Mouse (Mus musculus): Measurements from ENCODE around the gene Lmf2.

Lmf2 gene

GRCm38 (mm10) chr15:89316146-89316545, 39.3 kb downstream of the Lmf2 start:
- peak in 1 of 2 experiments; percentile 45 for DNase-seq (ENCODE audit: low spot score in 2 of 2)

GRCm38 (mm10) chr15:89315190-89315731, 40.2 kb downstream of the Lmf2 start, which contains the start of gene Sbf1:
TSS of gene Sbf1 (minus strand) at chr15:89315311.
- DNase-seq (ENCODE audit: low spot score in 2 of 2): peak; percentile 91 to 92

GRCm38 (mm10) chr15:89314511-89315189, 40.8 kb downstream of the Lmf2 start:
- peak in 1 of 2 experiments; percentile 45 for DNase-seq (ENCODE audit: low spot score in 2 of 2)

- DNase-seq (ENCODE audit: low spot score in 2 of 2): no peak
Measured at GRCm38 (mm10) chr15:89314107-89314506, 41.4 kb downstream of the Lmf2 start.

- no peak for DNase-seq (ENCODE audit: low spot score in 2 of 2)
Measured at GRCm38 (mm10) chr15:89313359-89313758, 42.1 kb downstream of the Lmf2 start.

- peak; percentile 71 to 80 for DNase-seq (ENCODE audit: low spot score in 2 of 2)
Measured at GRCm38 (mm10) chr15:89309962-89310498, 45.4 kb downstream of the Lmf2 start.

- DNase-seq (ENCODE audit: low spot score in 2 of 2): no peak
Measured at GRCm38 (mm10) chr15:89308406-89309139, 46.9 kb downstream of the Lmf2 start.

- DNase-seq (ENCODE audit: low spot score in 2 of 2): no peak
Measured at GRCm38 (mm10) chr15:89307461-89307860, 48.0 kb downstream of the Lmf2 start.

- no peak for DNase-seq (ENCODE audit: low spot score in 2 of 2)
Measured at GRCm38 (mm10) chr15:89305966-89306365, 49.5 kb downstream of the Lmf2 start.

Measured in thymus, postnatal 10 days (tissue).